Mouse (Mus musculus) yolk sac, embryonic 10.5 days (tissue): Measurements from ENCODE around the gene 6820408C15Rik.

Source experiments
- DNase-seq: peaks from one replicate; pipeline ENCODE4 v3.0.0-alpha.2; 2017; ENCODE audit warnings: low spot score

The 6820408C15Rik gene

DNA sequence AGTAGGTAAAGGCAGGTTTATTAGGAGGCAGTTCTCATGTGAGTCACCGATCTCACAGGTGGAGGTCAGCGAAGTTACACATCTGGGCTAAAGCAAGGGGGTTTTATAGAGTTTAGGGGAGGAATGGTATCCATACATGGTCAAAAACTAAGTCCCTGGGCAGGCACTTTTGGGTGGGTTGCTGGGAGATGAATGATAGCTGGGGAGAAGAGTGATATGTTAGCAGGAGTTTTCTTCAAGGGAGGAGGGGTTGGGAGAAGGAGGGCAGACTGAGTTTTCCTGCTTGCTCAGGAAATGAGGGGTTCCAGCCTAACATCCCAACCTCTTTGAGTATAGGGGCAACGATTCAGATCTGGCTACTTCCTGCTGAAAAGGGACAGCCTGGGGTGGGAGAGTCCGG lies at the start of gene 6820408C15Rik:
Gene 6820408C15Rik, plus strand, starts transcription at position 301 of the 400 bp plus-strand sequence.
- DNase-seq = no peak

- no peak for DNase-seq
Measured at GRCm38 (mm10) chr2:152367917-152368316, 47.5 kb upstream of the 6820408C15Rik start.

GRCm38 (mm10) chr2:152368532-152369140 lies 46.8 kb upstream of the 6820408C15Rik start:
- peak; percentile 27 for DNase-seq

GRCm38 (mm10) chr2:152372104-152372503 lies 43.3 kb upstream of the 6820408C15Rik start:
- DNase-seq = no peak

GRCm38 (mm10) chr2:152372661-152373060 lies 42.7 kb upstream of the 6820408C15Rik start:
- no peak for DNase-seq

- no peak for DNase-seq
Measured at GRCm38 (mm10) chr2:152373547-152373946, 41.8 kb upstream of the 6820408C15Rik start.

DNA sequence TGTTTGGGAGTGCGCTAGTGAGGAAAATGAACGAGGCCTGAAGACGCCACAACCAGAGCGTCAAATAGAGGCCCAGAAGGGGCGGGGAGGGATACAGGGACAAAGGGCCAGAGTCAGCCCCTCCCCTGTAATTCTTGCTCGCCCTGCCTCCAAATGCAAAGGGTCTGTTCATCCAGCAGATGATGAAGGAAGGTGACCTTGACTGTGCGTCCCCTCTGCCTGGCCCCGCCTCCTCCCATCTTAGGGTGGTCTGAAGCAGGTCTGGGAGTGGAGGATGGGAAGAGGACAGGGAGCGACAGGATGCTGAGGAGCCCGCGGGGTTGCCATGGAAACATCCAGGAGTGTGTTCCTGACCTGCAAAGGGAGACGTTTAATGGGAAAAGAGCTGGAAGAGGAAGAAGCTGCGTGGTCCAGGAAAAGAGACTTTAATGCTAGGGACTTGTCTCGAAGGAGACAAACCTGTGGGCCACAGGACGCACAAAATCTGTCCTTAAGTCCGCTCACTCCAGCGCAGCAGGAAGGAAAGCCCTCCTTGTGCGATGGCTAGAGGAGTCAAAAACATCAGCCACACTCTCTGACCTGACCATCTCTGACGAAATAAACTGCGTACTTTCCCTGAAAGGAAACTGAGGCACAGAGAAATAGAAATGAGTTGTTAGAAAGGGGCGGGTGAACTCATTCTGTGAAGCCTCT lies 39.6 kb upstream of the 6820408C15Rik start:
- DNase-seq = no peak

DNA sequence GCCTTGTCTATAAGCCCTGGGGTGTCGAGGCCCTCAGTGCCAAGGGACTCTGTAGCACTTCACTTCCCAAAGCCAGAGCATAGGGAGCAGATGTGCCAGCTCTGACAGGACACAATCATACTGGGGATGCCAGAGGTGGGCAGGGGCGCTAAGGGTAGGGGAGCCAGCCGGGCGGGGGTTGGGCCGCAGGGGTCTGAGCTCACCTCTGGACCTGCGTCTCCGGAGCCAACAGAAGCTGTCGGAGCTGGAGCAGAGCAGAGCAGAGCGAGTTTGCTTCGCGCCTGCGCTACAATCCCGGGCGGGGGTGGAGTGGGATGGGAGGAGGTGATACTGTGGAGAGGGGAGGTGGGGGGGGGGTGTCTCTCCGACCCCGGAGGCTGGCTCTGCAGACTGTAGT lies 39.0 kb upstream of the 6820408C15Rik start, which contains the start of gene Nrsn2:
Gene Nrsn2, minus strand, starts transcription at position 294 of the 397 bp plus-strand sequence.
- no peak for DNase-seq

DNA sequence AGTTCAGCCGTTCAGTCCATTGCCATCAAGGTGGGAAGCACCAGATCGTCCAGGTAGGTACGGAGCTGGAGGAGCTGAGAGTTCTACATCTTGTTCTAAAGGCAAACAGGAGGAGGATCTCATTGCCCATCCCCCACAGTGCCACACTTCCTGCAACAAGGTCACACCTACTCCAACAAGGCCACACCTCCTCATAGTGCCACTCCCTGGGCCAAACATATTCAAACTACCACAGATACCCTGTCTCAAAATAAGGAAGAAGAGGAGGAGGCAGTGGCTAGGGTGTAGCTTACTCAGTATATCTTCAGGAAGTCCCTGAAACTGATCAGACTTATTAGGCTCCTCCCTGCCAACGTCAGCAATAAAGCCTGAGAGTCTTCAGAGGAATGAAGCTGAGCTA lies 31.2 kb upstream of the 6820408C15Rik start:
- no peak for DNase-seq

GRCm38 (mm10) chr2:152392786-152393185 lies 22.6 kb upstream of the 6820408C15Rik start:
- DNase-seq = peak; percentile 52

- peak; percentile 40 for DNase-seq
Measured at GRCm38 (mm10) chr2:152393225-152394017, 22.0 kb upstream of the 6820408C15Rik start.

- DNase-seq = no peak
Measured at GRCm38 (mm10) chr2:152395271-152395920, 20.0 kb upstream of the 6820408C15Rik start.

DNA sequence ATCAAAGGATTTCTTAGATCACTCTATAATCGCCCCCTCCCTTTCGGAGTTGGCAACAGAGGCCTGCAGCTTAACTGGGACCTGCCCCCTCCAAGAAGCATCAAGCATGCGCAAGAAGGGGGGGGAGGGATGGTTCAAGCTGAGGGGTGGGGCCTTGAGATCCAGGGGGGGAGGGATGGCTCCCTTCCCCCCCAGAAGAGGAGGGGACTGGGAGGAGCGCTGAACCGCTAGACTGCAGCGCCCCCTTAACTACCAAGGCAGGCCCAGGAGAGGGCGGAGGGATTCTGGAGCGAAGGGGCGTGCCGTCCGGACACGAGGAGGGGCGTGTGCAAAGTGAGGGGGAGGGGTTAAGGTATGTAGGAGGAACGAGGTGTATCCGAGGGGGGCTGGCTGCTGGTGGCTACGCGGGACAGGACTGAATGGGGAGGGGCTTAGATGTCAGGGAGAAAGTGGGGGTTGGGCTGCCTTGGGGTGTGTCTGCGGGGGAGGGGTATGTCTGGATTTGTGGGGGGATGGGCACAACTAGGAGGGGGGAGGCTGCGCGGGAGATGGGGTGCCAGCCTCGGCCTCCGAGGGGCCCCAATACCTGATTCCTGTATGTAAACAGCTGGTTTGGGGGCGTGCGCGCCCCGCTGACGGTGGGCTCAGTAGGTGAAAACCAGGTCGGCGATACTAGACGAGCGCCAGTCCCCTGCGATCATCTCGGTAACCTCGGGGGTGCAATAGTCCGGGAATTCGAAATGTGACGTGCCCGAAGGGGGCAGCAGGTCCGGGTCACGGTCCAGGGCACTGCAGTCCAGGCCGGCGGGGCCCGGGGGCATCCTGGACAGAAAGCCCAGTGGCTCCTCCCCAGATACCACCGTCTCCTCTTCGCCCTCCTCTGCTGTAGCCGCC lies 19.0 kb upstream of the 6820408C15Rik start:
- peak; percentile 99 for DNase-seq

DNA sequence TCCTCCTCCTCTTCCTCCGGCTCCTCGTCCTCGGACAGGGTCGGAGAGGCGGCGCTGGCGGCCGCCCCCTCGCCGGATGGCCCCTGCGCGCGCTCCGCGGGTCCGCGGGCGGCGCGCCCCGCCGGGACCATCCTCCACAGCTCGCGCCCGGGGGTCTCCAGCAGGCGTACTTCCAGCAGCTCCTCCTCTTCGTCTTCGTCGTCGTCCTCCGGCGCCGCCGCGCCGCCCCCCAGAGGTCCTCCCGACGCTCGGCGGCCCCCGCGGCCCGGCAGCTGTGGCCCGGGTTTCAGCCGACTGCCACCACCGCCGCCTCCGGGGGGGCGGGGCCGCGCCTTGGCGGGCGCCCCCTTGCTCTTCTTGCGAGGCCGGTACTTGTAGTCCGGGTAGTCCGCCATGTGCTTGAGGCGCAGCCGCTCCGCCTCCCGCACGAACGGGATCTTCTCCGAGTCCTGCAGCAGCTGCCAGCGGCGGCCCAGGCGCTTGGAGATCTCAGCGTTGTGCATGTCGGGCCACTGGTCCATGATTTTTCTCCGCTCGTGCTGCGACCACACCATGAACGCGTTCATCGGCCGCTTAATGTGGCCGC lies 18.3 kb upstream of the 6820408C15Rik start:
- DNase-seq = peak; percentile 85

- peak; percentile 97 for DNase-seq
Measured at GRCm38 (mm10) chr2:152397680-152398435, 17.5 kb upstream of the 6820408C15Rik start, which contains the start of gene Sox12. Gene Sox12, minus strand, starts transcription at chr2:152398063.

GRCm38 (mm10) chr2:152398691-152399090 lies 16.7 kb upstream of the 6820408C15Rik start:
- DNase-seq = peak; percentile 94

DNA sequence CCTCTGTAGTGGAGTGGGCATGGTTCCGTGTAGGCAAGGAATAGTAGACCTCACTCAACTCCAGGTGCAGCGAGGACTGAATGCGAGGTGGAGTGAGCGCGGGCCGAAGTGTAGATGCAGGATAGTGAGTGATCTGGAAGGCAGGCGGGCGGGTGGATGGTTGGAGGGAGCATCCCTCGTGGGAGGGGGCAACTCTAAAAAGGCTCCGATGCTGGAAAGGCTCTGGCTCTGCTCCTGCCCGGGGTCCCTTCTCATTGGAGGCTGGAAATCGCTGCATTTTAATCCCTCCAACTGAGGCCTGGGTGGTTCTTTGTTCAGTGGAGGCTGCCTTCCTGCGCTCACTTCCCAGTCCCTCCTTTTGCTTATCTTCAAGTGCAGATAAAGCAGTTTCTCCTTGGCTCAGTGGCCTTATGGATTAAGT lies 16.3 kb upstream of the 6820408C15Rik start:
- DNase-seq = no peak

DNA sequence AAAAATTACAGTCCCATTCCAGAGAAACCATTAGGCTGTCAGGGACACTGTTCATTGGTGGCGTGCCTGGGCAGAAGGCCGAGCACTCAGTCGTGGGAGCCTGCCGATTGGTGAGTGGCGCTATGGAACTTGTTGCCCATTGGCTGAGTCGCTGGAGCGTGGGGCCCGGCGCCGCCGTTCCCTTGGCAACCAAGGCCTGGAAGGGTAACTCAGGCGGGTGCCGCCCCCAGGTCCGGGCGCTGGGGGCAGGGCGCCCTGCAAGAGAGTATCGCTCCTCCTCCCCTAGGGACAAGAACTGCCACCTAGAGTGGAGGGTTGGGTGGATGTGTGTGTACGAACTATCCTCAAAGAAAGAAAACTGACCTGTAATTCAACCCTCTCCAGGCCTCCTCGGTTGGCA lies 9.3 kb upstream of the 6820408C15Rik start:
- DNase-seq = peak; percentile 94

GRCm38 (mm10) chr2:152409781-152410180 lies 5.6 kb upstream of the 6820408C15Rik start:
- no peak for DNase-seq

DNA sequence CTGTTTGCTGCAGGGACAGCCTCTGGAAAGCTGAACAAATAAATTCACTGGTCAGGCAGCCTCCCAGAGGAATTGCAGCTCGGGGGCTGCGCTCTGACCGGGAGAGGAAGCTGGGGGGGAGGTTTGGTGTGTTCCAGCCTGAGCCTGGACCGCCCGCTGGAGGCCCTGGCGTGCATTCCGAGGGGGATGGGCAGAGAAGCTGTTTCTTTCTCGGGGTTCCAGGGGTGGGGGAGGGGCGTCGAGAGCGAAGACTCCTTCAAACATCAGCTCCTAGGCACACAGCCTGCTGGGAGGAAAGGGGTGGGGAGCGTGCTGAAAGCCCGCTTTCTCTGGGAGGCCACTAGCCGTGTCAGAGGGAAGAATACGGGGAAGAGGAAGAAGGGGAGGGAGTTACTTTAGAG lies 4.4 kb upstream of the 6820408C15Rik start:
- peak; percentile 95 for DNase-seq
